Mouse (Mus musculus): ENCODE results near the gene Prkag2. TPM values are rescaled to one million over a fixed set of nuclear protein-coding genes. Genes with fewer than 3 reads are reported as not detected.
"Not testable (repeated sequence)": the region's sequence is repeated elsewhere in the genome, so short reads cannot be mapped to it uniquely, and the experiment has no call there.

Gene Prkag2
- polyA plus RNA-seq, 1 experiment from 2014 or later, result 98.9 TPM

- Histone ChIP-seq H3K9me3 (ENCODE audit: control insufficient read depth, low read length) (no peaks in the 10 kb centered on the region), H3K4me2 (ENCODE audit: low read depth, low read length) (no peak overlapping the region), H3K36me3 (ENCODE audit: control insufficient read depth, insufficient read depth, low read length) (no peaks in the 10 kb centered on the region), H3K27me3 (ENCODE audit: control insufficient read depth, insufficient read depth, low read length) (no peaks in the 10 kb centered on the region), H3K9ac (replicated peaks; ENCODE audit: low read depth, low read length) (no peak overlapping the region), H3K4me1 (ENCODE audit: control insufficient read depth, insufficient read depth, low read length) (0 out of 2 replicates have a peak, but pooled peaks cover 6% of the 10 kb centered on the region), H3K27ac (ENCODE audit: low read depth, low read length) (no peak overlapping the region), H3K4me3 (ENCODE audit: low read depth, low read length) (no peak overlapping the region)
- ATAC-seq (ENCODE audit: low read depth), result no peak
- WGBS, result 72% methylated on average over 6 of the region's 6 CpGs
Observed at GRCm38 (mm10) chr5:24823864-24824405, 276.5 kb downstream of the Prkag2 start.

- no peak overlapping the region for H3K4me2 ChIP-seq (ENCODE audit: low read depth, low read length)
- ATAC-seq (ENCODE audit: low read depth), result no peak
- 72% methylated on average over 3 of the region's 3 CpGs for WGBS
Observed at GRCm38 (mm10) chr5:24822781-24823180, 277.7 kb downstream of the Prkag2 start.

GRCm38 (mm10) chr5:24822231-24822630 is 278.2 kb downstream of the Prkag2 start:
- not testable (repeated sequence) for H3K27me3 ChIP-seq (ENCODE audit: control insufficient read depth, insufficient read depth, low read length); ATAC-seq (ENCODE audit: low read depth)
- WGBS, result 86% methylated on average over 3 of the region's 3 CpGs

More at GRCm38 (mm10) chr5:24822781-24823180, 277.7 kb downstream of the Prkag2 start:
- Histone ChIP-seq H3K4me3 (ENCODE audit: low read depth, low read length) (no peak overlapping the region), H3K27ac (ENCODE audit: low read depth, low read length) (no peak overlapping the region), H3K9ac (replicated peaks; ENCODE audit: low read depth, low read length) (no peak overlapping the region), H3K4me1 (ENCODE audit: control insufficient read depth, insufficient read depth, low read length) (0 out of 2 replicates have a peak, but pooled peaks cover 6% of the 10 kb centered on the region), H3K36me3 (ENCODE audit: control insufficient read depth, insufficient read depth, low read length) (no peaks in the 10 kb centered on the region), H3K27me3 (ENCODE audit: control insufficient read depth, insufficient read depth, low read length) (no peaks in the 10 kb centered on the region), H3K9me3 (ENCODE audit: control insufficient read depth, low read length) (no peaks in the 10 kb centered on the region)

GRCm38 (mm10) chr5:24821403-24821841 is 279.0 kb downstream of the Prkag2 start:
- H3K9me3 ChIP-seq (ENCODE audit: control insufficient read depth, low read length), result no peaks in the 10 kb centered on the region
- H3K36me3 ChIP-seq (ENCODE audit: control insufficient read depth, insufficient read depth, low read length), result peaks cover 7% of the 10 kb centered on the region; the same call in 1 of the 2 replicates
- H3K9ac ChIP-seq (replicated peaks; ENCODE audit: low read depth, low read length), result no peak overlapping the region
- no peak overlapping the region for H3K27ac ChIP-seq (ENCODE audit: low read depth, low read length)
- H3K4me3 ChIP-seq (ENCODE audit: low read depth, low read length), result no peak overlapping the region
- no peak overlapping the region for H3K4me2 ChIP-seq (ENCODE audit: low read depth, low read length)
- WGBS, result 87% methylated on average over 3 of the region's 3 CpGs
- 0 out of 2 replicates have a peak, but pooled peaks cover 6% of the 10 kb centered on the region for H3K4me1 ChIP-seq (ENCODE audit: control insufficient read depth, insufficient read depth, low read length)
- ATAC-seq (ENCODE audit: low read depth), result no peak
- H3K27me3 ChIP-seq (ENCODE audit: control insufficient read depth, insufficient read depth, low read length), result no peaks in the 10 kb centered on the region

More at GRCm38 (mm10) chr5:24822231-24822630, 278.2 kb downstream of the Prkag2 start:
- not testable (repeated sequence) for H3K27ac ChIP-seq (ENCODE audit: low read depth, low read length); H3K9me3 ChIP-seq (ENCODE audit: control insufficient read depth, low read length); H3K9ac ChIP-seq (replicated peaks; ENCODE audit: low read depth, low read length); H3K36me3 ChIP-seq (ENCODE audit: control insufficient read depth, insufficient read depth, low read length); H3K4me2 ChIP-seq (ENCODE audit: low read depth, low read length); H3K4me3 ChIP-seq (ENCODE audit: low read depth, low read length); H3K4me1 ChIP-seq (ENCODE audit: control insufficient read depth, insufficient read depth, low read length)

- Histone ChIP-seq H3K4me3 (ENCODE audit: low read depth, low read length) (no peak overlapping the region), H3K4me2 (ENCODE audit: low read depth, low read length) (no peak overlapping the region), H3K4me1 (ENCODE audit: control insufficient read depth, insufficient read depth, low read length) (0 out of 2 replicates have a peak, but pooled peaks cover 6% of the 10 kb centered on the region), H3K27me3 (ENCODE audit: control insufficient read depth, insufficient read depth, low read length) (no peaks in the 10 kb centered on the region), H3K27ac (ENCODE audit: low read depth, low read length) (no peak overlapping the region), H3K36me3 (ENCODE audit: control insufficient read depth, insufficient read depth, low read length) (peaks cover 7% of the 10 kb centered on the region; the same call in 1 of the 2 replicates), H3K9ac (replicated peaks; ENCODE audit: low read depth, low read length) (no peak overlapping the region), H3K9me3 (ENCODE audit: control insufficient read depth, low read length) (no peaks in the 10 kb centered on the region)
- no peak for ATAC-seq (ENCODE audit: low read depth)
- 55% methylated on average over 5 of the region's 5 CpGs for WGBS
Observed at GRCm38 (mm10) chr5:24820627-24821026, 279.8 kb downstream of the Prkag2 start.

GRCm38 (mm10) chr5:24817191-24817590 is 283.3 kb downstream of the Prkag2 start:
- 67% methylated on average over 4 of the region's 4 CpGs for WGBS
- ATAC-seq (ENCODE audit: low read depth), result no peak
- Histone ChIP-seq H3K4me1 (ENCODE audit: control insufficient read depth, insufficient read depth, low read length) (0 out of 2 replicates have a peak, but pooled peaks cover 4% of the 10 kb centered on the region), H3K9me3 (ENCODE audit: control insufficient read depth, low read length) (no peaks in the 10 kb centered on the region), H3K27me3 (ENCODE audit: control insufficient read depth, insufficient read depth, low read length) (no peaks in the 10 kb centered on the region), H3K9ac (replicated peaks; ENCODE audit: low read depth, low read length) (no peak overlapping the region), H3K27ac (ENCODE audit: low read depth, low read length) (no peak overlapping the region), H3K36me3 (ENCODE audit: control insufficient read depth, insufficient read depth, low read length) (peaks cover 16% of the 10 kb centered on the region; the same call in 1 of the 2 replicates), H3K4me3 (ENCODE audit: low read depth, low read length) (no peak overlapping the region), H3K4me2 (ENCODE audit: low read depth, low read length) (no peak overlapping the region)

GRCm38 (mm10) chr5:24813946-24814345 is 286.5 kb downstream of the Prkag2 start:
- Histone ChIP-seq H3K9me3 (ENCODE audit: control insufficient read depth, low read length) (no peaks in the 10 kb centered on the region), H3K4me2 (ENCODE audit: low read depth, low read length) (no peak overlapping the region), H3K9ac (replicated peaks; ENCODE audit: low read depth, low read length) (no peak overlapping the region), H3K4me3 (ENCODE audit: low read depth, low read length) (no peak overlapping the region), H3K27ac (ENCODE audit: low read depth, low read length) (no peak overlapping the region), H3K36me3 (ENCODE audit: control insufficient read depth, insufficient read depth, low read length) (peaks cover 23% of the 10 kb centered on the region; the same call in 1 of the 2 replicates), H3K27me3 (ENCODE audit: control insufficient read depth, insufficient read depth, low read length) (no peaks in the 10 kb centered on the region), H3K4me1 (ENCODE audit: control insufficient read depth, insufficient read depth, low read length) (no peaks in the 10 kb centered on the region)
- no peak for ATAC-seq (ENCODE audit: low read depth)
- 49% methylated on average over 3 of the region's 3 CpGs for WGBS

- Histone ChIP-seq H3K9me3 (ENCODE audit: control insufficient read depth, low read length) (no peaks in the 10 kb centered on the region), H3K4me2 (ENCODE audit: low read depth, low read length) (no peak overlapping the region), H3K36me3 (ENCODE audit: control insufficient read depth, insufficient read depth, low read length) (peaks cover 25% of the 10 kb centered on the region; the same call in 1 of the 2 replicates), H3K27me3 (ENCODE audit: control insufficient read depth, insufficient read depth, low read length) (no peaks in the 10 kb centered on the region), H3K4me3 (ENCODE audit: low read depth, low read length) (no peak overlapping the region), H3K9ac (replicated peaks; ENCODE audit: low read depth, low read length) (no peak overlapping the region), H3K27ac (ENCODE audit: low read depth, low read length) (no peak overlapping the region), H3K4me1 (ENCODE audit: control insufficient read depth, insufficient read depth, low read length) (no peaks in the 10 kb centered on the region)
- WGBS, result 62% methylated on average over 4 of the region's 4 CpGs
- ATAC-seq (ENCODE audit: low read depth), result peak; percentile 17; the same call in 1 of the 2 replicates
Observed at GRCm38 (mm10) chr5:24813005-24813404, 287.4 kb downstream of the Prkag2 start.
